Mouse (Mus musculus) midbrain, embryonic 13.5 days (tissue): Measurements from ENCODE around the gene Pdlim5. TPM values are rescaled to one million over a fixed set of nuclear protein-coding genes. Genes with fewer than 3 reads are reported as not detected.
"Not testable (repeated sequence)": the region's sequence is repeated elsewhere in the genome, so short reads cannot be mapped to it uniquely, and the experiment has no call there.

Experiments used
- ATAC-seq: fragments of 200-750 bp; cut with Nextera tagmentation; 2 replicates; pipeline ENCODE4 v1.8.0; 2017; ENCODE audit warnings: mild to moderate bottlenecking, moderate TSS enrichment, moderate library complexity
- H3K27ac ChIP-seq: fragments of 300-500 bp; sonication (generic); 2 replicates; pipeline ENCODE4 v1.5.1; 2015; ENCODE audit warnings: inconsistent platforms, mild to moderate bottlenecking, moderate library complexity
- H3K27me3 ChIP-seq: fragments of 300-500 bp; sonication (generic); 2 replicates; pipeline ENCODE4 v1.6.1; 2015; ENCODE audit warnings: mild to moderate bottlenecking, inconsistent platforms
- H3K36me3 ChIP-seq: fragments of 300-500 bp; sonication (generic); 2 replicates; pipeline ENCODE4 v1.6.1; 2015; ENCODE audit warnings: mild to moderate bottlenecking, inconsistent platforms
- H3K4me1 ChIP-seq: fragments of 300-500 bp; sonication (generic); replicated peaks from 2 replicates; pipeline ENCODE4 v1.6.1; 2015; ENCODE audit warnings: inconsistent platforms
- H3K4me2 ChIP-seq: fragments of 300-500 bp; sonication (generic); replicated peaks from 2 replicates; pipeline ENCODE4 v1.6.1; 2015; ENCODE audit warnings: moderate library complexity, mild to moderate bottlenecking, inconsistent platforms
- H3K4me3 ChIP-seq: fragments of 300-500 bp; sonication (generic); replicated peaks from 2 replicates; pipeline ENCODE4 v1.5.1; 2015; ENCODE audit warnings: mild to moderate bottlenecking, inconsistent platforms
- H3K9ac ChIP-seq: fragments of 300-500 bp; sonication (generic); replicated peaks from 2 replicates; pipeline ENCODE4 v1.6.1; 2015; ENCODE audit warnings: mild to moderate bottlenecking, inconsistent platforms
- H3K9me3 ChIP-seq: fragments of 300-500 bp; sonication (generic); 2 replicates; pipeline ENCODE4 v1.6.1; 2016; ENCODE audit warnings: mild to moderate bottlenecking, inconsistent platforms
- WGBS: fragments of 180-500 bp; shearing (Covaris S2); methylation state at CpG from one replicate; pipeline ENCODE4 v1.1.7; 2015; 5-methylcytosine and 5-hydroxymethylcytosine counted together
- polyA plus RNA-seq: library from polyadenylated mRNA; unstranded; fragments of >200 nt; fragmentation: Nextera tagmentation; extraction: Ambion mirVana; gene quantifications from 2 replicates; pipeline ENCODE4 v1.2.1, GENCODE M21; 2015

The Pdlim5 gene
- polyA plus RNA-seq, 1 experiment from 2014 or later = 11.6 TPM

DNA sequence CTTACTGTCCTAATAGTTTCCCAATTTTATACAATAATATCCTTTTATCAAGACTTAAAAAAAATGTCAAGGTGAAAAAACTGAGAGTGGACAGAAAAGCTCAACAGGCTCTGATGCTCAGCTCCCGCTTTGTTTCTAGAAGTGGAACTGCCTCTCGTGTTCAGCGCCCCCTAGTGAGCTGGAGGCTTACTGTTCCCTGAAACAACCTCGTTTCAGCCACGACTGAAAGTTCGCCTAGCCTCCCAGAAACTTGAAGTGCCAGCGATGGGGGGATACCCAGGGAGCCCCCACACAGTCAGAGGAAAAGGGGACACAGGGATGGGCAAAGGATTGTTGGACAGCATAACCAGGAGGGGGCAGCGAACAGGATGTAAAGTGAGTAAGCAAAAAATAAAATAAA is 199.4 kb downstream of the Pdlim5 start:
- no peaks in the 10 kb centered on the region for H3K9me3 ChIP-seq
- WGBS = 88% methylated on average over 8 of the region's 8 CpGs
- no peak overlapping the region for H3K27ac ChIP-seq
- H3K9ac ChIP-seq = no peak overlapping the region
- no peak overlapping the region for H3K4me2 ChIP-seq
- no peaks in the 10 kb centered on the region for H3K36me3 ChIP-seq
- no peaks in the 10 kb centered on the region for H3K4me1 ChIP-seq
- ATAC-seq = no peak
- H3K4me3 ChIP-seq = no peak overlapping the region
- no peaks in the 10 kb centered on the region for H3K27me3 ChIP-seq

DNA sequence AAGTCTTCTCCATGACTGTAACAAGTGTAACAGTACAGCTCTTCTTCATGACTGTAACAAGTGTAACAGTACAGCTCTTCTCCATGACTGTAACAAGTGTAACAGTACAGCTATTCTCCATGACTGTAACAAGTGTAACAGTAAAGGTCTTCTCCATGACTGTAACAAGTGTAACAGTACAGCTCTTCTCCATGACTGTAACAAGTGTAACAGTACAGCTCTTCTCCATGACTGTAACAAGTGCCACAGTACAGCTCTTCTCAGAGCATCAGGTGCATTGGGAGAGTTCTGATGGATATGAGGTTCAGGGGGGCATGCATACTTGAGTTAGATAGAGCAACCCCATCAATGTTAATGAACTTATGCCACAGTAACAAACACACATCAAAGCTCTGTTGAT is 203.9 kb downstream of the Pdlim5 start:
- not testable (repeated sequence) for H3K27me3 ChIP-seq, H3K9me3 ChIP-seq, ATAC-seq, H3K4me1 ChIP-seq, H3K27ac ChIP-seq, H3K4me2 ChIP-seq, H3K36me3 ChIP-seq, H3K4me3 ChIP-seq, H3K9ac ChIP-seq

Other genes with a start within 250 kb of the Pdlim5 start
- 2.8 and 3.5 TPM in 2 replicates for gene Bmpr1b, start 226.3 kb downstream of the Pdlim5 start, polyA plus RNA-seq
- gene Gbp5, start 98.3 kb upstream of the Pdlim5 start, polyA plus RNA-seq = 0.07 TPM in 1 of 2 replicates, not detected in the other
- 1.2 and 1.3 TPM in 2 replicates for gene Gbp7, start 134.6 kb upstream of the Pdlim5 start, polyA plus RNA-seq
- gene Gbp3, start 164.3 kb upstream of the Pdlim5 start, polyA plus RNA-seq = 0.76 and 1.1 TPM in 2 replicates
- gene Gbp2b, start 199.2 kb upstream of the Pdlim5 start, polyA plus RNA-seq = not detected in 2 replicates
- gene Gbp2, start 224.9 kb upstream of the Pdlim5 start, polyA plus RNA-seq = 0.23 and 0.30 TPM in 2 replicates